Mouse (Mus musculus) right cerebral cortex, postnatal 4 days (tissue): ENCODE data around the gene Dscaml1.

Experiments used
- DNase-seq: peaks from one replicate; pipeline ENCODE4 v3.0.0-alpha.2; 2022

The Dscaml1 gene

GRCm38 (mm10) chr9:45412700-45413477 lies 13.5 kb upstream of the Dscaml1 start:
- no peak for DNase-seq

GRCm38 (mm10) chr9:45413478-45414140 lies 12.8 kb upstream of the Dscaml1 start:
- DNase-seq: peak; percentile 70

- peak; percentile 88 for DNase-seq
Observed at GRCm38 (mm10) chr9:45415912-45416311, 10.5 kb upstream of the Dscaml1 start.

GRCm38 (mm10) chr9:45417245-45417644 lies 9.2 kb upstream of the Dscaml1 start:
- peak; percentile 44 for DNase-seq

GRCm38 (mm10) chr9:45418252-45418651 lies 8.2 kb upstream of the Dscaml1 start:
- no peak for DNase-seq

- DNase-seq: peak; percentile 58
Observed at GRCm38 (mm10) chr9:45421209-45421608, 5.2 kb upstream of the Dscaml1 start.

- no peak for DNase-seq
Observed at GRCm38 (mm10) chr9:45422761-45423298, 3.6 kb upstream of the Dscaml1 start.

GRCm38 (mm10) chr9:45429392-45429791 lies 3.0 kb downstream of the Dscaml1 start:
- DNase-seq: no peak

GRCm38 (mm10) chr9:45429951-45430697 lies 3.7 kb downstream of the Dscaml1 start:
- peak; percentile 75 for DNase-seq

- DNase-seq: peak; percentile 43
Observed at GRCm38 (mm10) chr9:45430698-45430959, 4.2 kb downstream of the Dscaml1 start.

GRCm38 (mm10) chr9:45431150-45431549 lies 4.7 kb downstream of the Dscaml1 start:
- DNase-seq: peak; percentile 33

- peak; percentile 47 for DNase-seq
Observed at GRCm38 (mm10) chr9:45432639-45433038, 6.2 kb downstream of the Dscaml1 start.

- DNase-seq: no peak
Observed at GRCm38 (mm10) chr9:45433119-45433518, 6.7 kb downstream of the Dscaml1 start.

- DNase-seq: peak; percentile 49
Observed at GRCm38 (mm10) chr9:45434171-45434570, 7.7 kb downstream of the Dscaml1 start.

GRCm38 (mm10) chr9:45439025-45439424 lies 12.6 kb downstream of the Dscaml1 start:
- no peak for DNase-seq

GRCm38 (mm10) chr9:45440083-45440784 lies 13.8 kb downstream of the Dscaml1 start:
- DNase-seq: no peak

- no peak for DNase-seq
Observed at GRCm38 (mm10) chr9:45444251-45444798, 17.9 kb downstream of the Dscaml1 start.

- DNase-seq: no peak
Observed at GRCm38 (mm10) chr9:45449658-45450057, 23.2 kb downstream of the Dscaml1 start.

GRCm38 (mm10) chr9:45451346-45451745 lies 24.9 kb downstream of the Dscaml1 start:
- DNase-seq: no peak

- DNase-seq: no peak
Observed at GRCm38 (mm10) chr9:45454032-45454431, 27.6 kb downstream of the Dscaml1 start.

GRCm38 (mm10) chr9:45454889-45455610 lies 28.6 kb downstream of the Dscaml1 start:
- no peak for DNase-seq

- DNase-seq: no peak
Observed at GRCm38 (mm10) chr9:45457200-45457599, 30.8 kb downstream of the Dscaml1 start.
